ENCODE assay signal across 10 mouse cellular contexts in genomic region chr2:38781945-38782720, GRCm38 (mm10).
A peak's percentile ranks its signal among the peaks of the same experiment; 100 is the strongest.
DNase-seq lines count a peak whose midpoint lies in the region; ATAC-seq and TF ChIP-seq lines count a peak whose summit lies in the region.
"Had no signal": no experiment of that assay in that cellular context is flagged by ENCODE, and none has a peak within 500 bp of the region (broad histone marks: within the 10 kb centered on the region; RNA-seq: fewer than 3 reads in every experiment).

No protein-coding gene starts in this region.

- WGBS in forebrain, embryonic 11.5 days, result 2% methylated on average over 6 of the region's 6 CpGs
- WGBS in forebrain, embryonic 16.5 days, result 4% methylated on average over 6 of the region's 6 CpGs
- WGBS in embryonic facial prominence, embryonic 11.5 days, result 3% methylated on average over 6 of the region's 6 CpGs
- WGBS in liver, embryonic 14.5 days (ENCODE audit: insufficient replicate concordance), result 34% methylated on average over 6 of the region's 6 CpGs

- H3K27me3 ChIP-seq in forebrain, embryonic 11.5 days (ENCODE audit: control insufficient read depth, insufficient read depth, low read length), result no peaks in the 10 kb centered on the region
- no peaks in the 10 kb centered on the region for H3K27me3 ChIP-seq in forebrain, embryonic 16.5 days (replicated peaks; ENCODE audit: control insufficient read depth, insufficient read depth, low read length)
- H3K27me3 ChIP-seq in embryonic facial prominence, embryonic 11.5 days (ENCODE audit: control insufficient read depth, insufficient read depth, low read length), result no peaks in the 10 kb centered on the region
- no peaks in the 10 kb centered on the region for H3K27me3 ChIP-seq in liver, embryonic 14.5 days (ENCODE audit: control insufficient read depth, insufficient read depth, low read length)
- H3K27me3 ChIP-seq: heart, embryonic 15.5 days; limb, embryonic 13.5 days had no signal

- H3K27ac ChIP-seq in forebrain, embryonic 11.5 days (ENCODE audit: low read depth, low read length), result peak overlapping the region; percentile 70; the same call in 1 of the 2 replicates
- H3K27ac ChIP-seq in forebrain, embryonic 16.5 days (ENCODE audit: low read length), result no peak overlapping the region
- H3K27ac ChIP-seq in embryonic facial prominence, embryonic 11.5 days (replicated peaks; ENCODE audit: low read depth, low read length), result no peak overlapping the region
- H3K27ac ChIP-seq in liver, embryonic 14.5 days, result no peak overlapping the region
- H3K27ac ChIP-seq: heart, embryonic 15.5 days; limb, embryonic 13.5 days had no signal

- peak; percentile 69 for ATAC-seq in forebrain, embryonic 11.5 days (replicated peaks; ENCODE audit: low FRiP score)
- no peak for ATAC-seq in forebrain, embryonic 16.5 days
- 0 out of 2 replicates have a peak, but pooled peaks have one; percentile 44 for ATAC-seq in embryonic facial prominence, embryonic 11.5 days (replicated peaks; ENCODE audit: insufficient number of reproducible peaks, low FRiP score, low TSS enrichment, low read depth)
- ATAC-seq in liver, embryonic 14.5 days (ENCODE audit: insufficient read depth), result no peak

- no peak for TF ChIP-seq EP300 in liver, embryonic 14.5 days (IDR thresholded peaks at IDR 0.05; ENCODE audit: low read depth)

- H3K9ac ChIP-seq in forebrain, embryonic 11.5 days (ENCODE audit: low read length), result no peak overlapping the region; the same call in 1 of the 2 replicates
- H3K9ac ChIP-seq in forebrain, embryonic 16.5 days (replicated peaks; ENCODE audit: low read depth, low read length), result no peak overlapping the region
- no peak overlapping the region for H3K9ac ChIP-seq in embryonic facial prominence, embryonic 11.5 days (replicated peaks; ENCODE audit: low read length)
- no peak overlapping the region for H3K9ac ChIP-seq in liver, embryonic 14.5 days (replicated peaks)
- H3K9ac ChIP-seq: heart, embryonic 15.5 days; limb, embryonic 13.5 days had no signal

- intact Hi-C loops in left cerebral cortex, postnatal 36 days (cut with DNase I), result no loop called here

- peak overlapping the region; percentile 37; the same call in 1 of the 2 replicates for H3K4me2 ChIP-seq in forebrain, embryonic 11.5 days (ENCODE audit: low read depth, low read length, severe bottlenecking)
- H3K4me2 ChIP-seq in forebrain, embryonic 16.5 days (ENCODE audit: low read length), result no peak overlapping the region
- peak overlapping the region; percentile 0; the same call in 1 of the 2 replicates for H3K4me2 ChIP-seq in embryonic facial prominence, embryonic 11.5 days (ENCODE audit: low read depth, low read length)
- H3K4me2 ChIP-seq in liver, embryonic 14.5 days (ENCODE audit: low read depth), result peak overlapping the region; percentile 37; the same call in 1 of the 2 replicates
- H3K4me2 ChIP-seq: heart, embryonic 15.5 days; limb, embryonic 13.5 days had no signal

- H3K4me3 ChIP-seq in forebrain, embryonic 11.5 days (ENCODE audit: low read depth, low read length), result no peak overlapping the region
- H3K4me3 ChIP-seq in forebrain, embryonic 16.5 days (replicated peaks; ENCODE audit: low read length), result no peak overlapping the region
- no peak overlapping the region for H3K4me3 ChIP-seq in embryonic facial prominence, embryonic 11.5 days (ENCODE audit: low read depth, low read length)
- no peak overlapping the region for H3K4me3 ChIP-seq in liver, embryonic 14.5 days (ENCODE audit: insufficient read depth in 1 of 2, low read depth in 2 of 2, low read length in 2 of 2)
- H3K4me3 ChIP-seq: heart, embryonic 15.5 days; limb, embryonic 13.5 days had no signal

- no peaks in the 10 kb centered on the region for H3K9me3 ChIP-seq in forebrain, embryonic 11.5 days (ENCODE audit: control insufficient read depth, low read length)
- H3K9me3 ChIP-seq in forebrain, embryonic 16.5 days (ENCODE audit: control insufficient read depth, low read length), result no peaks in the 10 kb centered on the region
- no peaks in the 10 kb centered on the region for H3K9me3 ChIP-seq in embryonic facial prominence, embryonic 11.5 days (replicated peaks; ENCODE audit: control insufficient read depth, low read length)
- H3K9me3 ChIP-seq in liver, embryonic 14.5 days (ENCODE audit: control insufficient read depth, low read length), result no peaks in the 10 kb centered on the region
- H3K9me3 ChIP-seq: heart, embryonic 15.5 days; limb, embryonic 13.5 days had no signal

- peaks cover 10% of the 10 kb centered on the region for H3K4me1 ChIP-seq in forebrain, embryonic 11.5 days (replicated peaks; ENCODE audit: control insufficient read depth, insufficient read depth, low read length)
- peaks cover 6% of the 10 kb centered on the region for H3K4me1 ChIP-seq in forebrain, embryonic 16.5 days (replicated peaks; ENCODE audit: control insufficient read depth, insufficient read depth, low read length)
- H3K4me1 ChIP-seq in embryonic facial prominence, embryonic 11.5 days (ENCODE audit: control insufficient read depth, insufficient read depth, low read length), result peaks cover 3% of the 10 kb centered on the region; the same call in 1 of the 2 replicates
- H3K4me1 ChIP-seq in liver, embryonic 14.5 days (replicated peaks; ENCODE audit: control insufficient read depth in 2 of 2, insufficient read depth in 2 of 2, low read length in 1 of 2), result peaks cover 0 to 9% of the 10 kb centered on the region in 2 experiments; a peak in 2 of 4 replicates

- DNase-seq in forebrain, embryonic 11.5 days (ENCODE audit: low spot score), result no peak
- DNase-seq in 416B (ENCODE audit: low read depth), result peak; percentile 66
- DNase-seq in embryonic facial prominence, embryonic 11.5 days (ENCODE audit: low spot score), result peak; percentile 69
- no peak for DNase-seq in liver, embryonic 14.5 days (ENCODE audit: low read depth in 3 of 3, low spot score in 3 of 3)
- no peak for DNase-seq in left cerebral cortex, postnatal 36 days (ENCODE audit: low spot score in 2 of 2)
- DNase-seq in right cerebral cortex, postnatal 36 days (ENCODE audit: low spot score in 2 of 2), result no peak
- DNase-seq in lung, postnatal 14 days, result no peak

- no peak for TF ChIP-seq CTCF in liver, embryonic 14.5 days (IDR thresholded peaks at IDR 0.05; ENCODE audit: low read depth)

- H3K36me3 ChIP-seq in forebrain, embryonic 11.5 days (ENCODE audit: control insufficient read depth, insufficient read depth, low read length), result no peaks in the 10 kb centered on the region
- H3K36me3 ChIP-seq in forebrain, embryonic 16.5 days (ENCODE audit: control insufficient read depth, insufficient read depth), result no peaks in the 10 kb centered on the region
- no peaks in the 10 kb centered on the region for H3K36me3 ChIP-seq in embryonic facial prominence, embryonic 11.5 days (replicated peaks; ENCODE audit: control insufficient read depth, insufficient read depth, low read depth, low read length)
- no peaks in the 10 kb centered on the region for H3K36me3 ChIP-seq in liver, embryonic 14.5 days (replicated peaks; ENCODE audit: control insufficient read depth, insufficient read depth, low read depth)
- H3K36me3 ChIP-seq: heart, embryonic 15.5 days; limb, embryonic 13.5 days had no signal

Comparison
In these comparisons a context has a peak if more than half of its experiments do, and no peak if none do; other contexts are left out.
1. ATAC-seq: peak in forebrain, embryonic 11.5 days (single experiment) and embryonic facial prominence, embryonic 11.5 days (single experiment); none in forebrain, embryonic 16.5 days (single experiment) and liver, embryonic 14.5 days (single experiment).
2. DNase-seq: peak in 416B (single experiment) and embryonic facial prominence, embryonic 11.5 days (single experiment); none in forebrain, embryonic 11.5 days (single experiment), liver, embryonic 14.5 days (0 of 3), left cerebral cortex, postnatal 36 days (0 of 2), right cerebral cortex, postnatal 36 days (0 of 2) and lung, postnatal 14 days (single experiment).